Mouse (Mus musculus) CH12.LX (cell line): ENCODE results near the gene Pigg. TPM values are rescaled to one million over a fixed set of nuclear protein-coding genes. Genes with fewer than 3 reads are reported as not detected.
"Not testable (repeated sequence)": the region's sequence is repeated elsewhere in the genome, so short reads cannot be mapped to it uniquely, and the experiment has no call there.

Experiments used
- DNase-seq: peaks from one replicate; pipeline ENCODE4 v3.0.0-alpha.2; 2013; ENCODE audit errors: extremely low read depth
- H3K27ac ChIP-seq: 2 replicates; pipeline ENCODE4 v1.5.1; 2012; ENCODE audit warnings: low read depth, mild to moderate bottlenecking, control low read depth, moderate library complexity; ENCODE audit not compliant: insufficient read depth
- H3K27me3 ChIP-seq: replicated peaks from 2 replicates; pipeline ENCODE3; 2012; ENCODE audit warnings: inconsistent platforms
- H3K36me3 ChIP-seq, 2 experiments: replicated peaks in 1 of 2; 2 replicates each; pipeline versions ENCODE3 to v1.6.1; 2012; ENCODE audit warnings: inconsistent platforms in 1 of 2, low read length in 1 of 2, mild to moderate bottlenecking in 1 of 2, mixed read lengths in 1 of 2, moderate library complexity in 1 of 2; ENCODE audit not compliant: control insufficient read depth in 1 of 2, insufficient read depth in 1 of 2
- H3K4me1 ChIP-seq, 2 experiments: 2 replicates each; pipeline ENCODE4 v1.6.1; 2012; ENCODE audit warnings: inconsistent platforms in 1 of 2, moderate library complexity in 1 of 2; ENCODE audit not compliant: insufficient read depth in 2 of 2, control insufficient read depth in 1 of 2
- H3K4me2 ChIP-seq: 2 replicates; pipeline ENCODE4 v1.6.1; 2012; ENCODE audit warnings: low read depth, mild to moderate bottlenecking, control low read depth; ENCODE audit not compliant: poor library complexity, insufficient read depth, severe bottlenecking
- H3K4me3 ChIP-seq, 3 experiments: fragments of 150-350 bp in 1 of 3; sonication (generic) in 1 of 3; replicated peaks in 1 of 3; 2 replicates each; pipeline versions ENCODE3 to v1.5.1; 2011 to 2012; ENCODE audit warnings: low read depth in 2 of 3, low read length in 2 of 3, mild to moderate bottlenecking in 2 of 3, moderate library complexity in 2 of 3, control low read depth in 1 of 3, improper control_type of control experiment in 1 of 3, inconsistent platforms in 1 of 3, mixed read lengths in 1 of 3; ENCODE audit not compliant: poor library complexity in 1 of 3
- H3K79me2 ChIP-seq: replicated peaks from 2 replicates; pipeline ENCODE4 v1.6.1; 2012; ENCODE audit warnings: mild to moderate bottlenecking, moderate library complexity; ENCODE audit not compliant: control insufficient read depth, poor library complexity, insufficient read depth, severe bottlenecking; ENCODE audit errors: extremely low read depth
- H3K9ac ChIP-seq: 2 replicates; pipeline ENCODE4 v1.6.1; 2012; ENCODE audit warnings: low read depth, mild to moderate bottlenecking, control low read depth, moderate library complexity; ENCODE audit not compliant: insufficient read depth
- H3K9me3 ChIP-seq: replicated peaks from 2 replicates; pipeline ENCODE3; 2012; ENCODE audit warnings: low read length, inconsistent platforms, mixed read lengths
- BHLHE40 ChIP-seq: IDR thresholded peaks from 2 replicates; pipeline ENCODE4 v1.6.1; 2011; ENCODE audit warnings: mild to moderate bottlenecking, low read depth, low read length, improper control_type of control experiment
- CHD1 ChIP-seq: IDR thresholded peaks from 2 replicates; pipeline ENCODE4 v1.6.1; 2012; ENCODE audit warnings: low read depth, low read length, improper control_type of control experiment, inconsistent platforms
- CTCF ChIP-seq, 2 experiments: IDR thresholded peaks in 1 of 2; conservative IDR thresholded peaks in 1 of 2; 2 replicates each; pipeline ENCODE4 v1.5.1; 2011 to 2012; ENCODE audit warnings: low read depth in 2 of 2, low read length in 2 of 2, improper control_type of control experiment in 1 of 2, inconsistent platforms in 1 of 2, mild to moderate bottlenecking in 1 of 2, moderate library complexity in 1 of 2
- E2F4 ChIP-seq: IDR thresholded peaks from 2 replicates; pipeline ENCODE4 v1.6.1; 2011; ENCODE audit warnings: low read depth, low read length, improper control_type of control experiment; ENCODE audit not compliant: insufficient replicate concordance
- ETS1 ChIP-seq: conservative IDR thresholded peaks from 2 replicates; pipeline ENCODE4 v1.6.1; 2012; ENCODE audit warnings: low read depth, mild to moderate bottlenecking, inconsistent platforms, low read length, improper control_type of control experiment, moderate library complexity
- JUN ChIP-seq: IDR thresholded peaks from 2 replicates; pipeline ENCODE4 v1.6.1; 2011; ENCODE audit warnings: low read depth, mild to moderate bottlenecking, low read length, improper control_type of control experiment, moderate library complexity; ENCODE audit not compliant: insufficient read depth
- KAT2A ChIP-seq: IDR thresholded peaks from 2 replicates; pipeline ENCODE4 v1.6.1; 2012; ENCODE audit warnings: low read length, improper control_type of control experiment, inconsistent platforms; ENCODE audit not compliant: insufficient replicate concordance
- MAZ ChIP-seq: IDR thresholded peaks from 2 replicates; pipeline ENCODE4 v1.6.1; 2012; ENCODE audit warnings: low read depth, mild to moderate bottlenecking, inconsistent platforms, low read length, improper control_type of control experiment, moderate library complexity
- MEF2A ChIP-seq: IDR thresholded peaks from 2 replicates; pipeline ENCODE4 v1.6.1; 2014; ENCODE audit warnings: low read depth, mild to moderate bottlenecking, inconsistent platforms, low read length, improper control_type of control experiment, borderline replicate concordance
- NRF1 ChIP-seq: IDR thresholded peaks from 2 replicates; pipeline ENCODE4 v1.6.1; 2014; ENCODE audit warnings: low read depth, mild to moderate bottlenecking, inconsistent platforms, low read length, improper control_type of control experiment, moderate library complexity
- POLR2AphosphoS2 ChIP-seq: IDR thresholded peaks from 2 replicates; pipeline ENCODE4 v1.6.1; 2011; ENCODE audit warnings: low read depth, low read length, improper control_type of control experiment
- RAD21 ChIP-seq: IDR thresholded peaks from 2 replicates; pipeline ENCODE4 v1.6.1; 2011; ENCODE audit warnings: low read depth, mild to moderate bottlenecking, low read length, improper control_type of control experiment, moderate library complexity
- RCOR1 ChIP-seq: conservative IDR thresholded peaks from 2 replicates; pipeline ENCODE4 v1.6.1; 2012; ENCODE audit warnings: low read depth, mild to moderate bottlenecking, inconsistent platforms, low read length, improper control_type of control experiment
- SIN3A ChIP-seq: IDR thresholded peaks from 2 replicates; pipeline ENCODE4 v1.6.1; 2012; ENCODE audit warnings: low read length, improper control_type of control experiment, inconsistent platforms
- TBP ChIP-seq: conservative IDR thresholded peaks from 2 replicates; pipeline ENCODE4 v1.6.1; 2011; ENCODE audit warnings: low read depth, low read length, improper control_type of control experiment
- USF1 ChIP-seq: IDR thresholded peaks from 2 replicates; pipeline ENCODE4 v1.6.1; 2014; ENCODE audit warnings: low read depth, mild to moderate bottlenecking, inconsistent platforms, low read length, improper control_type of control experiment
- ZNF384 ChIP-seq: IDR thresholded peaks from 2 replicates; pipeline ENCODE4 v1.6.1; 2012; ENCODE audit warnings: low read depth, low read length, improper control_type of control experiment, inconsistent platforms
- dilution Hi-C: fragments of 300-500 bp; cut with MboI; formaldehyde crosslinking; loops from 2 replicates; pipeline ENCODE4 v1.14.3; 2020; ENCODE audit warnings: low sequenced_read_pairs; ENCODE audit not compliant: extremely low pct_unique_long_range_greater_than_20kb, extremely low pct_ligation_motif_present
- in situ Hi-C: fragments of 300-500 bp; cut with MboI; formaldehyde crosslinking; loops from 3 replicates; pipeline ENCODE4 v1.14.3; 2019; ENCODE audit warnings: low sequenced_read_pairs, low pct_ligation_motif_present, low pct_unique_long_range_greater_than_20kb, mixed read lengths
- polyA plus RNA-seq: library from polyadenylated mRNA; unstranded; fragments of >175 nt; gene quantifications from 2 replicates; pipeline ENCODE4 v1.2.1, GENCODE M21; 2012; ENCODE audit warnings: low read depth; ENCODE audit not compliant: insufficient read length
- total RNA-seq, 2 experiments: library from RNA; depleted of rRNA; stranded (reverse); fragments of 300-350 nt in 1 of 2; fragments of >200 nt in 1 of 2; gene quantifications; 2 replicates each; pipeline ENCODE4 v1.2.3; 2012 to 2014

The Pigg gene
- total and polyA plus RNA-seq, 3 experiments: 6.4 to 9.8 (median 9.7) TPM

- in situ Hi-C loops: no loop called here
- no peak overlapping the region for H3K27ac ChIP-seq
- H3K9me3 ChIP-seq: no peaks in the 10 kb centered on the region
- H3K4me2 ChIP-seq: peak overlapping the region; percentile 82
- H3K79me2 ChIP-seq: peaks cover 42% of the 10 kb centered on the region
- H3K27me3 ChIP-seq: no peaks in the 10 kb centered on the region
- peaks cover 0 to 20% of the 10 kb centered on the region in 2 experiments; a peak in 2 of 4 replicates for H3K4me1 ChIP-seq
- TF ChIP-seq E2F4 (no peak), MAZ (no peak), KAT2A (no peak), POLR2AphosphoS2 (no peak), RAD21 (no peak), NRF1 (no peak), ETS1 (no peak), MEF2A (no peak), ZNF384 (no peak), RCOR1 (no peak), CHD1 (no peak), CTCF (conservative IDR thresholded peaks at IDR 0.05 in 1 of 2, IDR thresholded peaks at IDR 0.05 in 1 of 2; ENCODE audit: low read depth in 2 of 2, low read length in 2 of 2) (no peak), BHLHE40 (no peak), USF1 (no peak), SIN3A (no peak; the same call in 1 of the 2 replicates), JUN (no peak)
- TF ChIP-seq, all 38 proteins: peak for 0
- Histone ChIP-seq H3K4me3 (peak overlapping the region; percentile 61 to 98 (median 86)), H3K9ac (peak overlapping the region; percentile 67), H3K36me3 (peaks cover 2 to 18% of the 10 kb centered on the region in 2 experiments)
- DNase-seq: no peak
- dilution Hi-C loops: no loop called here
These were observed 42.0 kb upstream of the Pigg start for GRCm38 (mm10) chr5:108270415-108270814.

DNA sequence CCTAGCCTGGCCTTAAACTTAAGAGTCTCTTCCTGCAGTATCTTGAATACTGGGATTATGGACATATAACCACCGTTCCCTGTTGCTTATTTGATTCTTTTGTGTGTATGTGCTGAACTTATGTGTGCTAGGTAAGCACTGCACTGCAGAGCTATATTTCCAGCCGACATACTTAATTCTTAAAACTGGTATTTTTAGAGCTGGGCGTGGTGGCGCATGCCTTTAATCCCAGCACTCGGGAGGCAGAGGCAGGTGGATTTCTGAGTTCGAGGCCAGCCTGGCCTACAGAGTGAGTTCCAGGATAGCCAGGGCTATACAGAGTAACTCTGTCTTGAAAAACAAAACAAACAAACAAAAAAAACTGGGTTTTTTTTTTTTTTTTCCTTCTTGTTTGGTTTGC is 41.1 kb upstream of the Pigg start:
- H3K27ac ChIP-seq, H3K27me3 ChIP-seq, DNase-seq, in situ Hi-C loops, dilution Hi-C loops, H3K9me3 ChIP-seq: not testable (repeated sequence)
- Histone ChIP-seq H3K9ac (peak overlapping the region; percentile 67; the same call in 1 of the 2 replicates), H3K4me1 (peaks cover 0 to 20% of the 10 kb centered on the region in 2 experiments; a peak in 2 of 4 replicates), H3K79me2 (peaks cover 42% of the 10 kb centered on the region), H3K4me3 (peak overlapping the region; percentile 26 to 98 (median 61)), H3K4me2 (peak overlapping the region; percentile 93), H3K36me3 (peaks cover 2 to 27% of the 10 kb centered on the region in 2 experiments)
- 0 out of 2 replicates have a peak, but pooled peaks have one; percentile 43 for TF ChIP-seq TBP
